Mouse (Mus musculus) heart, adult 2 months (tissue): ENCODE measurements around the gene Rragd. TPM values are rescaled to one million over a fixed set of nuclear protein-coding genes. Genes with fewer than 3 reads are reported as not detected.
A peak's percentile ranks its signal among the peaks of the same experiment; 100 is the strongest.

ENCODE experiments used
- DNase-seq, 2 experiments: peaks; one replicate each; pipeline ENCODE4 v3.0.0; 2021
- H3K27ac ChIP-seq: fragments of 200-600 bp; 2 replicates; pipeline ENCODE4 v1.8.1; 2022
- H3K27me3 ChIP-seq: fragments of 200-500 bp; 2 replicates; pipeline ENCODE4 v1.6.1; 2012; ENCODE audit warnings: mild to moderate bottlenecking, low read length, inconsistent platforms, mixed read lengths; ENCODE audit not compliant: control insufficient read depth, insufficient read depth
- H3K36me3 ChIP-seq: fragments of 200-500 bp; 2 replicates; pipeline ENCODE4 v1.6.1; 2012; ENCODE audit warnings: low read length, inconsistent platforms; ENCODE audit not compliant: control insufficient read depth, insufficient read depth
- H3K4me1 ChIP-seq: fragments of 200-500 bp; 2 replicates; pipeline ENCODE4 v1.6.1; 2011; ENCODE audit warnings: low read length; ENCODE audit not compliant: control insufficient read depth, insufficient read depth
- H3K4me3 ChIP-seq: fragments of 200-600 bp; 2 replicates; pipeline ENCODE4 v1.8.1; 2022
- H3K79me2 ChIP-seq: fragments of 200-500 bp; replicated peaks from 2 replicates; pipeline ENCODE4 v1.6.1; 2012; ENCODE audit warnings: mild to moderate bottlenecking, inconsistent platforms, low read length, moderate library complexity, mixed read lengths; ENCODE audit not compliant: control insufficient read depth, insufficient read depth
- H3K9ac ChIP-seq: fragments of 200-500 bp; 2 replicates; pipeline ENCODE4 v1.6.1; 2012; ENCODE audit warnings: low read depth, mild to moderate bottlenecking, control low read depth, inconsistent platforms, low read length, mixed read lengths
- CTCF ChIP-seq: fragments of 200-600 bp; IDR thresholded peaks from 2 replicates; pipeline ENCODE4 v1.8.1; 2022; ENCODE audit warnings: antibody characterized with exemption, mild to moderate bottlenecking, moderate library complexity
- EP300 ChIP-seq: fragments of 200-500 bp; IDR thresholded peaks from 2 replicates; pipeline ENCODE4 v1.6.1; 2011; ENCODE audit warnings: low read depth, low read length, control low read depth; ENCODE audit not compliant: insufficient read depth
- POLR2A ChIP-seq: fragments of 200-500 bp; IDR thresholded peaks from 2 replicates; pipeline ENCODE4 v1.6.1; 2011; ENCODE audit warnings: mild to moderate bottlenecking, low read depth, low read length, control low read depth; ENCODE audit not compliant: insufficient read depth
- WGBS: fragments of 180-500 bp; shearing (Covaris S2); methylation state at CpG from one replicate; pipeline ENCODE4 v1.1.7; 2018; 5-methylcytosine and 5-hydroxymethylcytosine counted together
- intact Hi-C: fragments of 180-260 bp; cut with DNase I; formaldehyde crosslinking; loops from one replicate; pipeline ENCODE4 v1.15.1; 2025
- polyA plus RNA-seq: library from polyadenylated mRNA; depleted of rRNA; stranded (reverse); fragments of >200 nt; gene quantifications from 2 replicates; pipeline ENCODE4 v1.2.3, GENCODE M21; 2012
- total RNA-seq, 2 experiments: library from RNA; stranded (reverse); gene quantifications; 2 replicates each; pipeline ENCODE4 v1.2.3; 2021

The Rragd gene
- total and polyA plus RNA-seq, 3 experiments = 30.5 to 101 (median 81.2) TPM

GRCm38 (mm10) chr4:33057890-33058687, 75.3 kb downstream of the Rragd start:
- WGBS = 39% methylated on average over 11 of the region's 11 CpGs
- H3K27me3 ChIP-seq = no peaks in the 10 kb centered on the region
- peak; percentile 68 to 82 for DNase-seq
- no peak overlapping the region for H3K4me3 ChIP-seq
- peak overlapping the region; percentile 81 for H3K27ac ChIP-seq
- H3K79me2 ChIP-seq = no peaks in the 10 kb centered on the region
- peak; percentile 92 for TF ChIP-seq EP300
- no peak for TF ChIP-seq CTCF
- TF ChIP-seq POLR2A = peak; percentile 12; the same call in 1 of the 2 replicates
- intact Hi-C loops = loop anchor here (5.0 kb wide), 1 partner anchor 204 kb away; no protein-coding TSS in a partner anchor
- H3K9ac ChIP-seq = no peak overlapping the region
- peaks cover 5% of the 10 kb centered on the region; the same call in 1 of the 2 replicates for H3K36me3 ChIP-seq
- H3K4me1 ChIP-seq = peaks cover 5% of the 10 kb centered on the region

- Histone ChIP-seq H3K4me3 (no peak overlapping the region), H3K4me1 (peaks cover 5% of the 10 kb centered on the region), H3K27ac (no peak overlapping the region), H3K27me3 (no peaks in the 10 kb centered on the region), H3K36me3 (peaks cover 5% of the 10 kb centered on the region; the same call in 1 of the 2 replicates), H3K79me2 (no peaks in the 10 kb centered on the region), H3K9ac (no peak overlapping the region)
- TF ChIP-seq POLR2A = no peak
- TF ChIP-seq EP300 = no peak
- no peak for TF ChIP-seq CTCF
- no peak for DNase-seq
- intact Hi-C loops = no loop called here
- WGBS = 34% methylated on average over 7 of the region's 7 CpGs
Measured at GRCm38 (mm10) chr4:33061158-33061557, 78.3 kb downstream of the Rragd start.

GRCm38 (mm10) chr4:33062981-33063380, 80.1 kb downstream of the Rragd start, which contains the start of gene Gabrr2:
TSS of gene Gabrr2 (plus strand) at chr4:33062999.
- Histone ChIP-seq H3K4me3 (no peak within 1 kb of the TSS), H3K27ac (no peak within 1 kb of the TSS), H3K4me1 (peaks cover under 1% of the 10 kb centered on the region; the same call in 1 of the 2 replicates), H3K36me3 (peaks cover 2% of the 10 kb centered on the region; the same call in 1 of the 2 replicates), H3K9ac (no peak within 1 kb of the TSS), H3K79me2 (no peaks in the 10 kb centered on the region), H3K27me3 (no peaks in the 10 kb centered on the region)
- intact Hi-C loops = no loop called here
- 77% methylated on average over 4 of the region's 4 CpGs for WGBS
- TF ChIP-seq POLR2A (no peak), EP300 (no peak), CTCF (no peak)
- DNase-seq = peak in 1 of 2 experiments; percentile 22

GRCm38 (mm10) chr4:33064986-33065385, 82.1 kb downstream of the Rragd start:
- WGBS = 86% methylated on average over 6 of the region's 6 CpGs
- H3K4me3 ChIP-seq = no peak overlapping the region
- DNase-seq = no peak
- no peaks in the 10 kb centered on the region for H3K79me2 ChIP-seq
- no peak overlapping the region for H3K9ac ChIP-seq
- intact Hi-C loops = no loop called here
- no peak for TF ChIP-seq POLR2A
- TF ChIP-seq CTCF = no peak
- TF ChIP-seq EP300 = no peak
- no peaks in the 10 kb centered on the region for H3K27me3 ChIP-seq
- no peak overlapping the region for H3K27ac ChIP-seq
- no peaks in the 10 kb centered on the region for H3K4me1 ChIP-seq
- no peaks in the 10 kb centered on the region for H3K36me3 ChIP-seq

GRCm38 (mm10) chr4:33066223-33066960, 83.6 kb downstream of the Rragd start:
- TF ChIP-seq POLR2A (no peak), CTCF (no peak), EP300 (no peak)
- H3K9ac ChIP-seq = no peak overlapping the region
- no peak overlapping the region for H3K27ac ChIP-seq
- H3K79me2 ChIP-seq = no peaks in the 10 kb centered on the region
- intact Hi-C loops = no loop called here
- H3K4me3 ChIP-seq = no peak overlapping the region
- no peaks in the 10 kb centered on the region for H3K36me3 ChIP-seq
- no peaks in the 10 kb centered on the region for H3K27me3 ChIP-seq
- H3K4me1 ChIP-seq = no peaks in the 10 kb centered on the region
- WGBS = 42% methylated on average over 14 of the region's 14 CpGs
- no peak for DNase-seq
